Mouse (Mus musculus) ES-CJ7 (cell line): Measurements from ENCODE around the gene Fbxw11.
"Not testable (repeated sequence)": the region's sequence is repeated elsewhere in the genome, so short reads cannot be mapped to it uniquely, and the experiment has no call there.

Experiments used
- DNase-seq: peaks from one replicate; pipeline ENCODE4 v3.0.0; 2011; ENCODE audit warnings: low read depth, low spot score

Gene Fbxw11

DNA sequence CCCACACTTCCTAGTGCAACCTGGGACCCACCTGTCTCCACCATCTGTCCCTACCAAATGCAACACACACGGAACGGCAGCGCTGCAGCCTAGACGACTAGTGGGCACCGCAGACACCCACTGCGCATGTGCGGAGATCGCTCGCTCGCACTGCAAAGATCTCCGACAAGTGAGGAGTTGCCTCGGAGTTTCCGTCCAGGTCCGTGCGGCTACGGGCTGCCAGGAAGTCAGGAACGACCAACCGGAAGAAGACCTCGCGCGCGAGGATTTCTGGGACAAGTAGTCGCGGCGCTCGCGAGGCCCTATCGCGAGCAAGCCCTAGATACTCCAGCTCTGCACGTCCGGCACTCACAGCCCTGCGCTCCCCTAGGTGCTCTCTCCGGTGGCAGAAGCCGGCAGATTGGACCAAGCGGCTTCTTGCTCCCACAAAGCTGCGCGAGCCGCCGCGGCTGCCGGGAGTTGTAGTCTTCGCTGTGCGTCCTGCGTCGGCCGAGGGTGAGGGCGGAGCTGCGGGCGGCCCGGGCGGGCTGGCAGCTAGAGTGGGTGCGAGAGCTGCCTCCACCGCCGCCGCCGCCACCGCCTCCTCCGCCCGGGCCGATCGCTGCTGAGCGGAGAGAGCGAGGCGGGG lies at the start of gene Fbxw11:
Gene Fbxw11, plus strand, starts transcription at position 476 of the 628 bp plus-strand sequence.
- peak; percentile 99 for DNase-seq

DNA sequence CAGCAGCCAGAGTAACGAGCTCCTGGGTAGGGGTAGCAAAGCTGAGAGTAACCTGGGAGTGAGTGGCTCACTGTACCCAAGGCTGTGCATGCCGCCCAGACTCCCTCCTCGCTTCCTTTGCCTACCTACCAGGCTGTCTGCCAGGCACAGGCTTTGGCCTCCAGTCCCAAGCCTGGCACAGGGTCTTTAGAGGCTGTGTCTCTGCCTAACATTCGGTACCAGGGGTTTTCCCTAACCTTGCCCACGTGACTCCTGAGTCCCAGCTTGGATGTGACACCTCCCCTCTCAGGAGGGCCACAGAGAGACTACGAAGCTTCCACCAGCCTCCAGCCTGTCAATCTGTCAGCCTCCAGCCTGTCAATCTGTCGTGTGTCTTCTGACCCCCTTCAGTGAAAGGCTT lies 49.4 kb upstream of the Fbxw11 start:
- no peak for DNase-seq

GRCm38 (mm10) chr11:32594122-32594521 lies 48.4 kb upstream of the Fbxw11 start:
- peak; percentile 53 for DNase-seq

DNA sequence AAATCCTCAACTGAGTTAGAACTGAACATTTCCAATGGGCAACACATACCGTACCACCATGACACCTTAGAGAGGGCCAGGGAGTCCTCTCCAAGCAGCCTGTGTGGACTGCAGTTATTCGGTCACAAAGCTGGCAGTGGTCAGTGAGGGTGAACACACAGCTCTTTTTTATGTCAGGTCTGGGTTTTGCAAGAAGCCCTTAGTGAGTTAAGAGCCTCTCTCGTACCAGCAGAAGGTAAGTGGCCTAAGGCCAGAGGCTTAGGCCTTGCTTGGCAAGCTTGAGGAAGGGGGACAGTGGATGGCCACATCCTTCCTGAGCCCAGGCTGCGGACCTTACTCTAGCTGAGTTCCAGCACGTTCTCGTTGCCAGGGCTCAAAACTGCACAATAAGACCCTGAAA lies 42.2 kb upstream of the Fbxw11 start:
- no peak for DNase-seq

GRCm38 (mm10) chr11:32601528-32602323 lies 40.8 kb upstream of the Fbxw11 start:
- DNase-seq: peak; percentile 50

GRCm38 (mm10) chr11:32604663-32605062 lies 37.9 kb upstream of the Fbxw11 start:
- DNase-seq: no peak

- DNase-seq: no peak
Measured at GRCm38 (mm10) chr11:32605131-32605860, 37.2 kb upstream of the Fbxw11 start.

GRCm38 (mm10) chr11:32605907-32606306 lies 36.6 kb upstream of the Fbxw11 start:
- no peak for DNase-seq

GRCm38 (mm10) chr11:32607319-32607718 lies 35.2 kb upstream of the Fbxw11 start:
- no peak for DNase-seq

DNA sequence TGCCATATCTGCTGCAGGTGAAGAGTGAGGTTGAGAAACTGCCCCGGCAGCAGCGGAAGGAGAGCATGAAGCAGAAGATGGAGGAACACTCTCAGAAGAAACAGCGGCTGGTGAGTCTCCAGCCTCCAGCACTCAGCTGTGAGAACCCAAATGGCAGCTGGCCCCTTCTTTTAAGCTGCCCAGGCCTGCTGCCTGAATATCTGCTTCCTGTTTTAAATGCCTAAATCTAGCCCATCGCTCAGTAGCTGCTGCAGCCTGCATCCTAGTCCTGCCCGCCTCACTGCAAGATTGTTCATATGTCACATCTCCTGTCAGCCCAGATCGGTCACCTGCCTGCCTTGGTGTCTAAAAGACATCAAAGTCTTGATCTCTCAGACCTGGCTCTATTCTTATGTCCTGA lies 31.9 kb upstream of the Fbxw11 start:
- no peak for DNase-seq

DNA sequence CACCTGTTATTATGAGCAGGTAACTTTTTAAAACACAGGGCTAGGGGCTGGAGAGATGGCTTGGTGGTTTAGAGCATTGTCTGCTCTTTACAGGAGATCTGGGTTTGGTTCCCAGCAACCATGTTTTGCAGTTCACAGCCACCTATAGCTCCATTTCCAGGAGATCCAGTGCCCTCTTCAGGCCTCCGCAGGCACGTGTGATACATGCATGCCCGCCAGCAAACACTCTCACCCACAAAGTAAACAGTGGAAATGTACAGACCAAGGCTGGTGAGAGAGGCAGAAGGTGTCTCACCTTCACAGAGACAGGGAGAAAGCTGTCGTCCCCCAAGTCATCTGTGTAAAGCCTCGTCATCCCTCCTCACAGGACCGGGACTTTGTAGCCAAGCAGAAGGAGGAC lies 30.2 kb upstream of the Fbxw11 start:
- DNase-seq: no peak

DNA sequence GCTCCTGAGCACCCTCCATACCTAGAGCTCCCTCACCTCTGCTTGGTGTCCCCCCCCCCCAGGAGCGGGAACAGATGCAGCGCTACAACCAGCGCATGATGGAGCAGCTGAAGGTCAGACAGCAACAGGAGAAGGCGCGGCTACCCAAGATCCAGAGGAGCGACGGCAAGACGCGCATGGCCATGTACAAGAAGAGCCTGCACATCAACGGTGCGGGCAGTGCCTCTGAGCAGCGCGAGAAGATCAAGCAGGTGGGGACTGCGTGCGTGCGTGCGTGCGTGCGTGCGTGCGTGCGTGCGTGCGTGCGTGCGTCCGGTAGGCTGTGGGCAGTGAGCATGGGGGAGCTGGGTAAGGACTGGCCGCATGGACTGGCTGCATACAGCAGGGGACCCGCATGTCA lies 28.1 kb upstream of the Fbxw11 start:
- DNase-seq: peak; percentile 75

DNA sequence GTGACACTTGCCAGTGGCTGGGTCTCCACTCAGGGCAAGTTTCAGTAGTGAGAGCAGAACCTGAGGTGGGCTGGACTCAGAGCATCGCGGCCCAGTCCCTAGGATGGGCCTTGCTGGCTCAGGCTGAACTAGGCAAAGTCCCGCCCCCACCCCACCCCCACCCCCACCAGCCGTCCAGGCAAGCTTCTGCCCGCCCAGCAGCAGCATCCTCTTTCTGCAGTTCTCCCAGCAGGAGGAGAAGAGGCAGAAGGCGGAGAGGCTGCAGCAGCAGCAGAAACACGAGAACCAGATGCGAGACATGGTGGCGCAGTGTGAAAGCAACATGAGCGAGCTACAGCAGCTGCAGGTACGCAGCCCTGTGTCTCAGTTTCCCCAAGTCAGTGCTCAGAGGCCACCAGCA lies 27.0 kb upstream of the Fbxw11 start:
- no peak for DNase-seq

GRCm38 (mm10) chr11:32616091-32616490 lies 26.4 kb upstream of the Fbxw11 start:
- DNase-seq: no peak

DNA sequence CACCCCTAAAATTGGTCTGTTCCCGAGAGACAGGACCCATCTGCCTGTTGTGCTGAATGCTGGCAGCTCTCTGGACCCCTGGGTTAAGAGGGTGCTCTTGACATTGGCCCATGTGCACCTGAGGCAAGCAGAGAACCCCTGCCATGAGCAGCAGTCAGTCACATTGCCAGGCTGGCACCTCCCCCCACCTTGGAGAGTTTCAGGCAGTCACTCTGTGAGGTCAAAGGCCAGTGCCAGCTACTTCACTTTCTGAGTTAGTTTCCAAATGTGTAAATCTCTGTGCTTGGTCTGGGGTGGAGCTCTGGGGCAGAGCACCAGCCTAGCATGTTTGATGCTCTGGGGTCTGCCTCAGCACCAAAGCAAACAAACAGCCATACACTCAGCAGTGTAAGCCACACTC lies 24.5 kb upstream of the Fbxw11 start:
- no peak for DNase-seq

- not testable (repeated sequence) for DNase-seq
Measured at GRCm38 (mm10) chr11:32618641-32619040, 23.9 kb upstream of the Fbxw11 start.

GRCm38 (mm10) chr11:32619257-32619816 lies 23.2 kb upstream of the Fbxw11 start:
- no peak for DNase-seq

DNA sequence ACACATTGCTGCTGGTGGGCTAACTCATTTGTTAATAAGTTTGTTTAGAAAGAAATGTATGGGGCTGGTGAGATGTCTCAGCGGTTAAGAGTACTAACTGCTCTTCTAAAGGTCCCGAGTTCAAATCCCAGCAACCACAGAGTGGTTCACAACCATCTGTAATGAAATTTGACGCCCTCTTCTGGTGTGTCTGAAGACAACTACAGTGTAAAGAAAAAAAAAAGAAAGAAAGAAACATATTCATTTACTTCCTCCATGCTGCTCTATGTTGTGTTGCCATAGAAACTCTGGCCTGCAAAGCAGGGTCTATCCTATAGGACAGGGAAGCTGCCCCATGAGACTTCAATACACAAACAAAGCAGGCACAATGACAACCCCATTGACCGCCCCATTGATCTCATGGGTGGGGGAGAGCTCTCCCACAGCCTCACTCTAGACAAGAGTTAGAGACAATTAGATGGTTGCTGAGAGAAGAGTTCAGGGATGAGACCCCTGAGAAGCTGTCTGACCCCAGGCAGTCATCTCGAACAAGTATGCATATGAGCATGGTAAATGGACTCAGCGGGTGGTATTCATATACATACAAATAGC lies 22.6 kb upstream of the Fbxw11 start:
- no peak for DNase-seq

DNA sequence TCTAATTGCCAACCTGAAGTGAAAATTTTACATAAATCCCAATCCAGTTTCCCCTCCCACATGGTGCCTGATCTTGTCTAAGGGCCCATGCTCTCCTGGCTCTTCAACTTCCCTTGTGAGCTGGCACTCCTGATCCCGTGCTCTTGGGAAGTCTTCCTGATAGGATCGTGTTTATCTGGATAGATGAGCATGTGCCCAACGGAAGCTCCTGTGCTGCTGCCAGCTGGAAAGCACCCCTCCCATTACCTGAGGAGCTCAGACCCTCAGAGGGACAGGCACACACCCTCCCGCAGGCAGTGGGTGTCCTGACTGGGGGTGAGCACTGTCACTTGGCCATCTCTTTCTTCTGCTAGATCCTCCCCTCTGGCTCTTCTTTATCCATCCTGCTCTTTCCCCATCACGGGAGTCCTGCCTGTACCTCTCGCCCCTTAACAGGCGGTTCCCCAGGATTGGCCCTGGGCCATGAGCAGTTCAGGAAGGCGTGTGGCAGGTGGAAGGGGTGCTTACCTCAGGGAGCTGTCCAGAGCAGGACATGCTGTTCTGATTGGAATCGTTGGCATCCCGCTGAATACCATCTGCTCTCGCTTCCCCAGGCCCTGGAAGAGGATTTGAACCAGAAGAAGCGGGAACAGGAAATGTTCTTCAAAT lies 20.6 kb upstream of the Fbxw11 start:
- no peak for DNase-seq

- DNase-seq: no peak
Measured at GRCm38 (mm10) chr11:32622479-32623190, 19.9 kb upstream of the Fbxw11 start.

GRCm38 (mm10) chr11:32623236-32623635 lies 19.3 kb upstream of the Fbxw11 start:
- no peak for DNase-seq
